Mouse (Mus musculus) megakaryocyte progenitor cell, adult 5-6 weeks (primary cell): ENCODE measurements around the gene Mlh3. TPM values are rescaled to one million over a fixed set of nuclear protein-coding genes. Genes with fewer than 3 reads are reported as not detected.
A peak's percentile ranks its signal among the peaks of the same experiment; 100 is the strongest.

ENCODE experiments used
- ATAC-seq: replicated peaks from 2 replicates; pipeline ENCODE4 v1.8.0; 2016; ENCODE audit warnings: mild to moderate bottlenecking, moderate TSS enrichment, inconsistent platforms; ENCODE audit not compliant: poor library complexity
- total RNA-seq, 2 experiments: library from RNA; stranded (forward) in 1 of 2; stranded (reverse) in 1 of 2; fragments of 157-497, 149-512 nt in 1 of 2; fragments of 200-1000 nt in 1 of 2; gene quantifications; 2 replicates each; pipeline versions ENCODE4 v1.2.3 to v1.2.4; 2015 to 2017

The Mlh3 gene
- total RNA-seq (2015) (5.6 and 7.9 TPM in 2 replicates), total RNA-seq (2017) (7.9 and 9.7 TPM in 2 replicates)

- peak; percentile 89 for ATAC-seq
These were observed at the start of gene Mlh3 for GRCm38 (mm10) chr12:85270319-85270718. TSS of gene Mlh3 (minus strand) at chr12:85270599.

DNA sequence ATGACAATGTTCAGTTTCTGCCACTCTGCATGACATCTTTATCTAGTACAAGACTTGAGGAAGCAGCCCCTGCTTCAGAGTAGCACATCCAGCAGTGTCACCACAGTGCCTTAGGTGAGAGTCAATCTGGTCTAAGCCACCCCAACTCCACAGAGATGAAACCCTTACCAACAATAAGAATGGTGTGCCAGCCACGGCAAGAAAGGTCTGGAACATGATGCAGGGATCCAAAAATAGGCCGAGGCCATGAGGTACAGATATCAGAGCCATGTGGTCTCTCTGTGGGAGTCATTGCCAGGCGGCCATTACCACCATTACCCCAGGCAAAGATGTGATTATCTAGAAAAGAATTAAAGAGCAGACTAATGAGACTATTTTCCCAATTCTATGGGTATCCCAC is 38.3 kb upstream of the Mlh3 start:
- no peak for ATAC-seq

- ATAC-seq, result peak; percentile 93
These were observed 35.0 kb upstream of the Mlh3 start for GRCm38 (mm10) chr12:85305247-85305892.

DNA sequence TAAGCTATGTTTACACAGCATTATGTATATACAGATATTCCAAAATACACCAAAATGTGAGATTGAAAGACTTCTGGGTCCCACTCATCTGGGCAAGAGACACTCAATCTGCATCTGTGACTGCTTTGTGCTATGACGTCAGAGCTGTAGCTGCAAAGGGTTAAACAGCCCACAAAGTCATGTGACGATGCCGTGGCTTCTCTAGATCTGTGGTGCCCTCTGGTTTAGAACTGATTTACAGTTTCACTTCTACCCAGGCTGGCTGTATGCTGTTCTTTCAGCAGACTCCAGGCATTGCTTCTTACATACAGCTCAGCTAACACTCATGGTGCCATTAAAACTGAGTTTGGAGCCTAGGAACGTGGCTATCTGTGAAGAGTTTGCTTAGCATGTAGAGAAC is 34.3 kb upstream of the Mlh3 start:
- peak; percentile 41 for ATAC-seq

GRCm38 (mm10) chr12:85303256-85303655 is 32.9 kb upstream of the Mlh3 start:
- no peak for ATAC-seq

GRCm38 (mm10) chr12:85298835-85299180 is 28.4 kb upstream of the Mlh3 start:
- no peak for ATAC-seq

DNA sequence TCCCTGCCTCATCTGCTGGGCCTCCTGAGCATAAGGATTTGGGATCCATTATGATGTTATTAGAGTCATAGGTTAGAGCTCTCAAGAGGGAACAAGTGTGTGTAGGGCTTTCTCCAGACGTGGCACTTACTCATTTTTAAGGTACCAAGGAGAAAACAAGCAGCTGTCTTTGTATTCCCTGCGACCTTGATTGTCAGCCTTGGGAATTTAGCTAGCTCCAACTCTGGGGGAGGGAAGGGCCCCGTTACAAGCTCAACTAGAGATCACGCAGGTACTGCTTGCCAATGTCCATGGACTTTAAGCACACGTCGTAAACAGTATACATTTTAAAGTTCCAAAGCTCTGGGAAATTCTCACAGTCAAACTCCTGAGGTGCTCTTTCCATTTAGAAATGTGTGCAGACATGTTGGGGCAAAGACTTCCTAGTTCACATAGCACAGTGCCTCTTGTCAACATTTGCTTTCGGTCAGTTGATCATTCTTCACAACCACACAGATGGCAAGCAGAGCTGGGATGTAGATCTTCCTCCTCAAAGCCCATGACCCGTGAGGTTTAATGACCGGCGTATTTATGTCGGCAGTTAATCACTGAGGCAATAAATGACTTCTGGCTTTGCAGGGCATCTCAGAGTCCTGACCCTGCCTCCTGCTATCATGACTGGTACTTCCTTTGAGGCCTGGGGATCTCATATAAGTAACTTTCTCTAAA is 27.9 kb upstream of the Mlh3 start:
- no peak for ATAC-seq

DNA sequence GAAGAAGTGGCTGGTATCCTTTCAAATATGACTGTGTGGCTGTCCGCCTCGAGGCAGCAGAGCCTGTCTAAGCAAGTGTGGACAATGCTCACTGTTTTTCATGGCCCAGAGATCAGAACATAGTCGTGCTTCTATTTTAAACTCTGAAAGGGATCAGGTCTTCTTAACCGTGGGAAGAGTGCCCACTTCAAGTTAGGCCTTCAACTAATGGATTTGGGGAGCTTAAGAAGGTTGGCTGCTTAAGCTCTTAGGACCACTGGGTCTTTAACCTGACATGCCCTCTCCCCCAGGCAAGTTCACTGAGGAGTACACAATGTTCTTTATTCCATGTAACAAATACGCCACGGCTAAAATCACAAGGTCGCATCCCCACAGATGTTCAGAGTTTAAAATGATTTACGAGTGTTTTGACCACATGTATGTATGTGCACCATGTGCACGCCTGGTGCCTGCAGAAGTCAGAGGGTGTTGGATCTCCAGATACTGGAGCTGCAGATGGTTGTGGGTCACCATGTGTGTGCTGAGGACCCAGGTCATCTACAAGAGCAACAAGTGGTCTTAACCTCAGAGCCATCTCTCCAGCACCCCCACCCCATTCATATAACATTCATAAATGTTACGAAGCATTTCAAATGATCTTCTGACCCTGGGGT is 27.1 kb upstream of the Mlh3 start:
- no peak for ATAC-seq

GRCm38 (mm10) chr12:85296915-85297314 is 26.5 kb upstream of the Mlh3 start:
- ATAC-seq, result no peak

DNA sequence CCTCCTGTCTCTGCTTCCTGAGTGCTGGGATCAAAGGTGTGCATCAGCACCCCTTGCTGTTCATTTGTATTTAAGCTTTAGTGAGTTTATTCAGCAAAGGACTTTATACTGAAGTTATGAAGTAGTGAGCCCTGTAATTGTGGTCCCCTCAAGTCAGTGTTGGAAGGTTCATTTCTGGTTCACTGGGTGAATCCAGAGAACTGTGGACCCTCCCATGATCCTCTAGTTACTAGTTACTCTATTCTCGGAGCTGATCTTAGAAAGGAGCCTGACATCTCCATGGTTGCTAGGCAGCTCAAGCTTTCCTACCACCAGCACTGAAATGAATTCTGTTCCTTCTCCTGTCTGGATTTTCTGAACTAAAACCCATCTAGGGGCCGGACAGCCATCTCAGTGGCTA is 25.1 kb upstream of the Mlh3 start:
- ATAC-seq, result no peak

DNA sequence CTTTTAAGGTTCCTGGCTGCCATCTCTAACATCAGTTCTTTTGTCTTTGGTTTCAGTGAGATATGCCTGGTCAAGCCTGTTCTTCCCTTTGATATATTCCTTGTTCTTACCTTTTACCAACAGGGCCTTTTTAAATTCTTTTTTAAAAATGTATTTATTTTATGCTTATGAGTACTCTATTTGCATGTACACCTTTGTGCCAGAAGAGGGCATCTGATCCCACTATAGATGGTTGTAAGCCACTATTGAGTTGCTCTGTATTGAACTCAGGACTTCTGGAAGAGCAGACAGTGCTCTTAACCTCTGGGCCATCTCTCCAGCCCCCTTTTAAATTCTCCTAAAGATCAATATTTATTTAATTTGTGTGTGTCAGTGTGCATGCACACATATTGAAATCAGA is 22.5 kb upstream of the Mlh3 start:
- ATAC-seq, result no peak

DNA sequence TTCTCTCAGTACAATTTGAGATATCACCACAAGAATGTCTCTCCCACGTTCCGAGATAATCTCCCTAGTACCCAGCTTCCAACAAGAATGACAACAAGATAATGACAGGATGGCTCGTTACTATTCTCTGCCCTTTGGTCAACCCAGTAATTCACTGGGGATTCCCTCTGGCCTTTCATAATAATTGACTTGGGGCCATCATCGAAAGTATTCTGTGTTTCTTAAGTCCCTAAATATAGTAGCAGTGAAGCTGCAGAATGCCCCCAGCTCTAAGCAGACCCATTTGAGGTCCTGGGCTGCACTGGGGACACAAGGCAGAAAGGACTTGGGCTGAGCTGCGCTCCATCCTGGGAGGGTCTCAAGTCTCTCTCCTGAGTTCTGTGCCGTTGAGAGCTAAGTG is 21.9 kb upstream of the Mlh3 start:
- ATAC-seq, result no peak

GRCm38 (mm10) chr12:85291541-85291940 is 21.1 kb upstream of the Mlh3 start:
- no peak for ATAC-seq

DNA sequence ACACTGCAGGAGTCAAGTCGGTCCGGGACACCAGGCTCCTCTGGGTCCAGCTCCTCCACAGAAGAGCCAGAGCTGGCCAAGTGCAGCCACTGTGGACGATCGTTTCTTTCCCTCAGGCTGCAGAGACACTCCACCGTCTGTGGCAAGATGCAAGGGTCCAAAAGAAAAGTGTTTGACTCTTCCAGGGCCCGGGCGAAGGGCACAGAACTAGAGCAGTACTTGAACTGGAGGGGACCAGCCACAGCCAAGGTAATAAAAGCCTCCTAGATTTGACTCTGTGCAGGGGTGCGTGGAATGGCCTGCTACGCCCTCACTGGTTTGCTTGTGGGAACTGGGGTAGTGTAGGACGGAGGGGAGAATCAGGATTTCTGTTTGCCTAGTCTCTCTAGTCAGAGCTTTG is 20.2 kb upstream of the Mlh3 start:
- ATAC-seq, result no peak

- no peak for ATAC-seq
These were observed 19.0 kb upstream of the Mlh3 start for GRCm38 (mm10) chr12:85289157-85290000.

DNA sequence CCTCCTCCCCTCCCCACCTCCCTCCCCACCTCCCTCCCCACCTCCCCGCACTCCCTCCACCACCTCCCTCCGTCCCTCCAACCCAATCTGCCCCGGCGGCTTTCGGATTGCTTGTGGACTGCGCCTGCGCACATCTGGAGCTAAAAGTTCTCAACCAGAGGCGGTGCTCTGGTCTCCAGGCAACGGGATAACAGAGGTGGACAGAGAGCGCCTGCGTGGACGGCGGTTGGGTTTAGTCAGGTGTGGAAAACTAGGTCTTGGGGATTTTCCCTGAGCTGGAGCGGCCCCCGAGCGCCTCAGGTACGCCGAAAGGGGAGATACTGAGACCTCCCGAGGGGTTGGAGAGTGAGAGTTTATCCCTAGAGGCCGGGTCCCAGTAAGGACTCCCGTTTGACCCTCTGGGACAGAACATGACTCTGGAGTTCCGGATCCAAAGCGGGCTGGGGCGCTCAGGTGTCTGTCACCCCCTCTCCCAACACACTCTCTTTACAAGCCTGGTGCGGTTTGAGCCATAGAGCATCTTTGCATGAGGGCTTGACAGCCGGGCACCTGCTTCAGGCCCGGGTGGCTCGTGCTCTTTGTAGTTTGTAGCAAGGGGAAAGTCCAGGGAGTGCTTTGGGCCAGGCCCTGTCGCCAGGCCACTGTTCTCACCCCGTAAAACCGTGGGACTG is 18.2 kb upstream of the Mlh3 start, which contains the start of gene Zc2hc1c:
Gene Zc2hc1c (plus strand): TSS at position 106 of the 671 bp plus-strand sequence.
- peak; percentile 71 for ATAC-seq

GRCm38 (mm10) chr12:85287809-85288485 is 17.5 kb upstream of the Mlh3 start, which contains the start of gene Acyp1:
TSS of gene Acyp1 (minus strand) at chr12:85288438.
- peak; percentile 23 for ATAC-seq

DNA sequence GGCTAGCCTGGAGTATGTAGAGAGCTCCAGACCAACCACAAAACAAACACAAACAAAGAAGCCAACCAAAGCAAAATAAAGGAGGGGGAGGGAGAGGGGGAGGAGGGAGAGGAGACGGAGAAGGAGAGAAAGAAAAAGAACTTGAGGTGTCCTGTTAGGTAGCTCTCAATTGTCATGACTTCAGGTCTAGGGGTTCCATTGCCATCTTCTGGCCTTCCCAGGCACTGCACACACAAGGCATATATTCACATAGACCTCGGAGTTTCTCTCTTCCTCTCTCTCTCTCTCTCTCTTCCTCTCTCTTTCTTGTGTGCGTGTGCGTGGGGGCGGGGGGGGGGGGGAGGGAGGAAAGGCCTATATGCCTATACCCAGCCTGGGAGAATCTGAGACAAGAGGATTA is 16.5 kb upstream of the Mlh3 start:
- ATAC-seq, result peak; percentile 70

DNA sequence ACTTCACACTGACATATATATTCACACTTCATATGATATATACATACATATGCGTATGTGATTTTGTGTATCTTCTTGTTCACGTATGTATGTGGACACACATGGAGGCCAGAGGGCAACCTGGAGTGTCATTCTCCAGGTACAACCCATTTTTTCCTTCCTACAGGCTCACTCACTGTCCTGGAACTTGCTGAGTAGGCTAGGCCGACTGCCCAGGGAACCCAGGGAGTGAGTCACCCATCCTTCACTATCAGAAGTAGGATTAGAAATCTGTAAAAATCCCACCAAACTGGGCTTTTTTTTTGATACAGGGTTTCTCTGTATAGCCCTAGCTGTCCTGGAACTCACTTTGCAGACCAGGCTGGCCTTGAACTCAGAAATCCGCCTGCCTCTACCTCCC is 14.6 kb upstream of the Mlh3 start:
- no peak for ATAC-seq

GRCm38 (mm10) chr12:85284331-85284730 is 13.9 kb upstream of the Mlh3 start:
- ATAC-seq, result no peak
